Mouse (Mus musculus): ENCODE data around the gene Resf1.
"Not testable (repeated sequence)": the region's sequence is repeated elsewhere in the genome, so short reads cannot be mapped to it uniquely, and the experiment has no call there.

The Resf1 gene

DNA sequence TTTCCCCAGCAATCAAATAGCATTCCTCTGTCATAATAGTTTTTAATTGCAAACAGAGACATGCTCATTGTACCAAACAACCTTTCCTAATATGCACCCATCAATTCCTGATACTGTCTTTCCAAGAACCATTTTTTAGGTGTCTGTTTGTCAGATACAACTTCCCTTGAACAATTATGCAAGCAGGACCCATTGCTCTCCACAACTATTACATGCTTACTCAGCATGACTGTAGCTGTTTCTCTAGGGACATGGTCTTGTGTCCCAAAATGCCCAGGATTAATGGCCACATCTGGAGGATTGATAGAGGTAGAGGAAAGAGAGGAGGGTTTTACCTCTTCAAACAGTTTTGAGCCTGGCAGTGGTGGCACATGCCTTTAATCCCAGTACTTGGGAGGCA, 35.2 kb downstream of the Resf1 start:
- no peak for DNase-seq (ENCODE audit: low spot score)

GRCm38 (mm10) chr6:149348211-149348610, 39.0 kb downstream of the Resf1 start:
- not testable (repeated sequence) for DNase-seq (ENCODE audit: low spot score)

DNA sequence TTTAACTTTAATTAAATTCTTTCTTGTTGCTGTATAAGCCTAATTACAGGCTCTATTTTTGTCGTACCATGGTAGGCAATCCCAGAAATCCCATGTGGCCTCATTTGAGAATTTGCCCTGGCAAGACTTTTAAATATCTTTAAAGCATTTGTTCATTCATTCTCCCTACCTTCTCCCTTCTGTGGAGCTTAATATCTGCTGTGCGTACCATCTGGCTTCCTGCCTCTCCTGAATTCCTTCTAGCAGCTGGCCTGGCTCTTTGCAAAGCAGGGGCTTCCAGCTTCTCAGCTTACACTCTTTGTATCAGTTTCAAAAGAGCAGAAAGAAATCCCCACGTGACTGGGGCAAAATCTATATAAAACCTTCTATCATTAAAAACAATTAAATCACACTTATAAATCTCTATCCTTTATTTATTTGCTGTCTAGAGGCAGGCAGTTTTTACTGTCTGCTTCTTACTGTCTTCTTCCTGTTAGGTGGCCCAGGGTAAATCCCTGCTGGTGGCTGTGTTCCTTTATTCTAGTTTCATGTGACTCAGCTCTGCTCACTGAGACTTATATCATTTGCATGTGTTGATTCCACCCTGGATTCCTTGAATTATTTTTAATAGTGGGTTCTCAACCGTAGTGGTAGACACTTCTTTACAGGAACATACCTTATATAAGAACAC, 45.7 kb downstream of the Resf1 start:
- DNase-seq (ENCODE audit: low spot score): no peak

DNA sequence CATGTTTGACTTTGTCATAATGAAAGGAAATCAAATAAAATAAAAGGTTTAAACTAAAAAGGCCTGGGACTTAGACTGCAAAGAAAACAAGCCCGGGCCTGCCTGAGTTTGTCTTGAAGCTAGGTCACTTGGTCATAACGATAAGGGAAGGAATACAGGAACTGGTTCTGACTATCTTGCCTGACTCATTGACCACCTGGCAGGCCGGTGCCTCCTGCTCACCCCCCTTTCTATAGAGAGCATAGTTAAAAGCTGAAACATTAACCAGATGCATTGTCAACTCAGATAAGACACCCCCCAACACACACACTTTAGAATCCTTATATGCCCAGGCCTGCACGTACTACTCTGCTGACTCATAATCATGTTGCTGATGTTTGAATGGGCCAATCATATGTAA, 46.6 kb downstream of the Resf1 start:
- DNase-seq (ENCODE audit: low spot score): not testable (repeated sequence)

DNA sequence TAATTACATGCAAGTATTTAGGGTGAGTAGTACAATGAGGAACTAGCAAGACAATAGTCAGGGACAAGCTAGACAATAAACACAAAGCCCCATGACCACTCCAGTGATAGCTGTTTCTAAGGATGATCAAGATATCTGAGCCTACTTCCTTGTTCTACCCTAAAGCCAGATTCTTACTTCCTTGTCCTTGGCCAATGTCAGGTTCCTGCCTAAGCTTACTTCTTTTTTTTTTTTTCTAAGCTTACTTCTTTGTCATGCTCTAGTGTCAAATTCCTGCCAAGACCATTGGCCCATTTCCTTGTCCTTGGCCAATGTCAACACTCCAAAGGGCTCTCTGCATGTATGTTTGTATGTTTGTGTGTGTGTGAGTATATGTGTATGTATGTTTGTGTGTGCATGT, 47.9 kb downstream of the Resf1 start:
- no peak for DNase-seq (ENCODE audit: low spot score)

DNA sequence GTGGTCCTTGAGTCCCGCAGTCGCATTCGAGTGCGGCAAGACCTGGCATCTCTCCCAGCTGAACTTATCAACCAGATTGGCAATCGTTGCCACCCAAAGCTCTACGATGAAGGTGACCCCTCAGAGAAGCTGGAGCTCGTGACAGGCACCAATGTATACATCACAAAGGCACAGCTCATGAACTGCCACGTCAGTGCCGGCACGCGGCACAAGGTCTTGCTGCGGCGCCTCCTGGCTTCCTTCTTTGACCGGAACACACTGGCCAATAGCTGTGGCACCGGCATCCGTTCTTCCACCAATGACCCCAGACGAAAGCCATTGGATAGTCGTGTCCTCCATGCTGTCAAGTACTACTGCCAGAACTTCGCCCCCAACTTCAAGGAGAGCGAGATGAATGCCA, 53.3 kb downstream of the Resf1 start:
- not testable (repeated sequence) for DNase-seq (ENCODE audit: low spot score)

DNA sequence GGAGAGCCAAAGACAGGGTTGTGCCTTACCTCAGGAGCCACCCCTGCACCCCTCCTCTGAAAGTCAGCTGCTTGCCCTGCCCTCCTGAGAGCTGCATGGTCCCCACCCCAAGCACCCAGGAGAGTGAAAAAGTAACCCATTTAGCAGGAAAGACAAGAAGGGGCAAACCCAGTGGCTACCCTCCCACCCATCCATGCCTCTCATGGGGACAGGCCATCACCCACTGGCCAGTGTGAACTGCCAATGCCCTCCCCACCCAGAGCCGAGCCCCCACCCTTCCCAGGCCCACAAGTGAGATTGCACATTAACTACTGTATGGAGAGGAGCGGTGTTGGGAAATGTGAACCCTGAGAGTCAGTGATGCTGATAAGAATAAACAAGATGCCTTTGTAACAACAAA, 56.8 kb downstream of the Resf1 start:
- not testable (repeated sequence) for DNase-seq (ENCODE audit: low spot score)

- DNase-seq (ENCODE audit: low spot score): no peak
Measured at GRCm38 (mm10) chr6:149366403-149366802, 57.2 kb downstream of the Resf1 start.

GRCm38 (mm10) chr6:149374986-149375457, 65.8 kb downstream of the Resf1 start:
- DNase-seq (ENCODE audit: low spot score): peak; percentile 59

DNA sequence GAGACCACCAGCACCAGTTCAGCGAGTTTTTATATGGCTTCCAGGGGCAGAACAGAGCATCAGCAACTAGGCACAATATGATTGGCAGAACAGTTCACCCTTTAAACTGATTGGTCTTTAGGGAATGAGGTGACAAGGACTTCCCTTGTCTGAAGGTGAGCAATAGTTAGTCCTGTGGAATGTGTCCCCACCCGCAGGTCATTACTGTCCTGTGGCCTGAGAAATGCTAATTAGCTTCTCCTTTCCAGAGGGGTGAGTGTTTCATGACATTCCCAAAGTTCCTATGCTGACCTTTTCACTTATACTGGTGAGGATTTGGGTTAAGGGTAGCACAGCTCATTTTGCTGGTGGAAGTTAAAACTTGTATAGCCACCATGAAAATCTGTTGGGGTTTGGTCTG, 74.3 kb downstream of the Resf1 start:
- no peak for DNase-seq (ENCODE audit: low spot score)
